Mouse (Mus musculus): ENCODE results near the gene Cenpi.
A peak's percentile ranks its signal among the peaks of the same experiment; 100 is the strongest.

The Cenpi gene

DNA sequence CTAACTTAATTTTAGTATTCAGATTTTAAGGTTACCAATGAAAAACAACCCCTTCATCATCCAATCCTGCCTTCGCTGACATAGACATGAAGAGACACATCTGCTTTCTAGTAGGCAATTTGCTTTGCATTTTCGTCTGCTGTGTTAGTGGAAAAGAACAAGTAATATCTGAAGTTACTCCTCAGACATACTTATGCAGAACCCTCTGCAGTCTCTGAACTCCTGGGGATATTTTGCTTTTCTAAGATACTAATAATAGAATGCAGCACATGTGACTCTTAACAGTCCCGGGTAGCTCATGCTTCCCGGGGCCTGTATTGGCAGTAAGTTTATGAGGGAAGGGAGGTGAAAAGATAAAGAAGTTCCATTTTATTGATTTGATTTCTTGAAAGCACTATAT, 54.3 kb downstream of the Cenpi start:
- no peak for DNase-seq (ENCODE audit: low read depth, low spot score)

DNA sequence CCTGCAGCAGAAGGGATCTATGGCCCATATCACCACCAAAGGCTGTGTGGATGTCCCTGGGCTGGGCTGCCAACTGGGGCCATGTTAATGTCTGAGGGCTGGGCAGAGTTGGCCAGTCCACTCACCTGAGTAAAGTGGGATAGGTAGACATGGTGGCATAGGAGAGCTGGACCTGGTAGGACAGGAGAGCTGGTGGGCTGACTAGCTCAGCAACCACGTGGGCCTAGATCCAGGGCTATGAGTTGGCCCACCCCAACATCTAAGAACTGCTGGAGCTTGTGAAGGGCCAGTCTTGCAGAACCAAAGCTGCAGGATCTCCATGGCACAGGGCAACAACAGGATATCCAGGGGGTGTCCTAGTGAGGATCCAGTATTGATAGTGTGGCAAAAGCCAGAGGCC, 57.5 kb downstream of the Cenpi start:
- no peak for DNase-seq (ENCODE audit: low read depth, low spot score)

DNA sequence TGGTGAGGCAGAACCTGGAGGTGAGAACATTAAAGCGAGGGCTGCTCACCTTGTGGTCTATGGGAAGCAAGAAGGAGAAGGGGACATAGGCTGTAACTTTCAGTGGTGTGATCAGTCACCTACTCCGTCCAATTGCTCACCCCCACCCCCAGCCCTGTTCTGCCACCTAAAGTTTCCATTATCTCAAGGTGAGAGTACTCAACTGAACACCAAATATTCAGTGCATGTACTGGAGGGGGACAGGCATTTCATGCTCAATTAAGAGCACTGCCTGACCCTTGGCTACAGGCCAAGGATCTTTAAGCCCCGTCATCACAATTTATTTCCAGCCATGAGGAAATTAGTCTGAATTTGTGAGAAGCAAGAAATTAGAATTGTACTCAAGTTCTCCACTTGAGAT, 58.7 kb downstream of the Cenpi start:
- DNase-seq (ENCODE audit: low read depth, low spot score), result no peak

DNA sequence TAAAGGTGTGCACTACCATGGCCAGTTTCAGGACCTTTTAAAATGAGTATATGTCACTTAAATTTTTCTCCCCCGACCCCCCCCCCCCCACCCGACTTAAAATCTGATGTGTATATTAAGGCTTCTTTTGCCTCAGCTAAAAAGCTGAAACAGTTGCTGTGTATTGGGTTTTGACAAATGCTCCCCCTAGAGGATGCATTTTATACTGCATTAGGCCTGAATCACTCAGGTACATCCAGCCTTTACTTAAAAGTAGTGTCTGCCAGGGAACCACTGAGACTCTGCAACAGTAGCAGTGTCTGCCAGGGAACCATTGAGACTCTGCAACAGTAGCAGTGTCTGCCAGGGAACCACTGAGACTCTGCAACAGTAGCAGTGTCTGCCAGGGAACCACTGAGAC, 63.4 kb downstream of the Cenpi start:
- peak; percentile 20 for DNase-seq (ENCODE audit: low read depth, low spot score)

DNA sequence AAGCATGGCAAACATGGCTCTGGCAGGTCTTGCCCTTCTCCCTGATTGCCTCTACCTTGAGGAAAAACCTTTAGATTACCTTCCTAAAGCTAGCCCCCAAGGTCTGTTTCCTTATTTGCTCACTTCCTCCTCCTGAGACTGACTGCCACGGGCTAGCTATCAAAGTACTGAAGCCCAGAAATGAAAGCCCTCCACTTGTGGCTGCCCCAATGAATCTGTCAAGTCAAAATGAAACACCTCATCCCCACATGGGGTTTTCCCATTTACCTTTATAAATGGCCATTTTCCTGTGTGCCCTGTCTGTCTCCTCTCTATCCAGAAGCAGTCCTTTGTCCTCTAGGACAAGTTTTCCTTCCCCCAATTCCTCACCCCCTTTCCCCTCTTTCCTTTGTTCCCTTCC, 66.3 kb downstream of the Cenpi start:
- DNase-seq (ENCODE audit: low read depth, low spot score), result no peak

DNA sequence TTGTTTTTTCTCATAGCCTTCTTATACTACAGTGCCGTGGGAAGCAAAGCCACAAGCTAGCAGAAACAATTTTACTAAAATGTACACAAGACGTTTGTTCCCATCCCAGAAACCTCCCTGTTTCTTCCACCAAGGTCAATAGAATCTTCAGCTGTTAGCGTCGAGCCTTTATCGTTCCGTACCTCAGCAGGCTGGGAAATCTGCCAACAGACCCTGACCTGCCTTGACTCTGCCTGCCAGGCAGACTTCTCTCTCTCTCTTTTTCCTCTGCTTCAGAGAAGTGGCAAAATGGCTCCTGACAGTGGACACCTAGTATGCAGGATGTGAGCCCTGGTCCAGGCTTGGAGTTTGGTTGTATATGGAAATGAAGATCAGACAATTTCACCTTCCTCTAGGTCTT, 77.0 kb downstream of the Cenpi start:
- DNase-seq (ENCODE audit: low read depth, low spot score), result no peak

DNA sequence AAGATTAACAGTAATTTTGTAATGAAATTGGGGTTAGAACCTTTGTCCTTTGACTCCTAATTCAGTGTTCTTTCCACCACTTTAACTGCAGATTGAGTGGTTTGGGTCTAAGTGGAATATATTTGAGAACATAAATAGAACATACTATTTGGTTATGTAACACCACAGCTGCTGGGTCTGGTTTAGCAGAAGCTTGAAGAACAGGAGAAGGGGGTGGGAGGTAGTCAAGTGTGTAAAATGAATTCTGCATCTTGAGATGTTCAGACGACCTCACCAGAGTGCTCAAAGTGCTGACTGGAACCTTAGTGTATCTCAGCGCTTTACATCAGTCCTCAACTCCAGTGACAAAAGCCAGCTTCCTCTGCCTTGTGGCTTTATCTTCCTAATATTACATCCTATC, 91.1 kb downstream of the Cenpi start:
- DNase-seq (ENCODE audit: low read depth, low spot score), result no peak

DNA sequence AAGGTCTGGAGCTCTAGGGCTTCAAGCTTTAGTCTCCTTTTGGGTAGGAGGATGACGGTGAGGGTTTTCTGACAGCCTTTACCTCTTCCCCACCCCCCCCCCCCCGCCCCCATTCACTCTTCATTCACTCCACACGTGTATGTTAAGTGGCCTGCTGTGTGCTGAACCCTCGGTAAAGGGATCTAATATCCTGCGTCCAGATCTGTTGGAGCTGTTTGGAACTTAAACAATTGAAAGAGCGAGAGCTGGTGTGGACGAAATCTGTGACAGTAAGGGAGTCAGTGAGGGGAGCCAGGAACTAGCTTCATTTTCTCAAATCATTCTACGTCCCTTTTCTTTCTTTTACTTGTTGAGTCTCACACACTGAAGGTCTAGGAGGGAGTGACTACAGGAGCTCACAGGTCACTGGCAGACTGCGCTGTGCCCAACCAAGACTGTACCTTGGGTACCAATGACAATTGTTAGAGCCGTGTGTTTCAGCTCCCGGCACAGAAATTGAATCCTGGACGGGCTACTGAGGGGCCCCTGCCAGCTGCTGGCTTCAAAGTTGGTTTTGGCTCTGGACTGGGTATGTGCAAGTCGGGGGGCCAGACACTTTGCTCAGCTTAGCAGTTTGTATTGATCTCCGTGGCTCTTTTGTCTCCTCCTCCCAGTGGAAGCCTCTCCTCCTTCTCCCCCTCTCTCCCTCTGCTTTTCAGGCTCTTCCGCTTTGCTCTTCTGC, 96.1 kb downstream of the Cenpi start, which contains the start of gene Drp2:
TSS of gene Drp2 (plus strand) at position 689 of the 721 bp plus-strand sequence.
- DNase-seq (ENCODE audit: low read depth, low spot score), result no peak

DNA sequence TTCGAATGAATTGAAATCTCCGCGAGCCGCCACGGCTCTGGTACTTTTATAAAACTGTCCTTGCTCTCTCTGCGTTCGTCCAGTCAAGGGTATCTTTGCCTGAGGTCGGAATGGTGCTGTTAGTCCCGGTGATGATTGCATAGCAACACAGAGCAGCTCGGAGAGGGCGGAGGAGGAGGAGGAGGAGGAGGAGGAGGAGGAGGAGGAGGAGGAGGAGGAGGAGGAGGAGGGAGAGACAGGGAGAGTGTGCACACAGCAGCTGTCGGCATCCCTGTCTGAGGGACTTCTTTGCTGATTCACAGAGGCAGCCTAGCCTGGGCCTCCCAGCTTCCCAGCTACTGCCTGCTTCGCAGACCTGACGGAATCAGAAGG, 96.7 kb downstream of the Cenpi start:
- DNase-seq (ENCODE audit: low read depth, low spot score), result no peak

DNA sequence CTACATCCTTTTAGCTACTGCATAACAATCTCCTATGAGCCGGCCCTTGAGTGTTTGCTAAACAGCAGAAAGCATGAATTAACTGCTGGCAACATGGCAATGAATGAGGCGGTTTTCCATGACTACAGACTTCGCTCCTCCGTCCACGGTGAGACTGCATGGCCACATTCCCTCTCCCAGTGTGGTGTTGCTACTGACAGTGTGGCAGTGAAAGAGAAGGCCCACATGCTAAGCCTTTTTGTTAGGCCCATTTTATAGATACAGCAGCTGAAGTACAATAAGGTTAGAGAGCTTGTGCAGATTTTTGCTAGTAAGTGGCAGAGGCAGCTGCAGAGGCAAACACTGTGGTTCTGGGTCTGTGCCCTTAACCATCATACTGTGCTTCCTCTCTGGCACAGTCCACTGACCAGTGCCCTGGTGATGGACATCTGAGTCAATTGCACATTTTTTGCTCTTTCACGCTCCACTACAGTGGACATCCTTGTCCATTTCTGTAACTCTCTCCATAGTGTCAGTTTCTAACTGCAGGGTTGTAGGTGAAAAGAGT, 101.5 kb downstream of the Cenpi start:
- no peak for DNase-seq (ENCODE audit: low read depth, low spot score)

DNA sequence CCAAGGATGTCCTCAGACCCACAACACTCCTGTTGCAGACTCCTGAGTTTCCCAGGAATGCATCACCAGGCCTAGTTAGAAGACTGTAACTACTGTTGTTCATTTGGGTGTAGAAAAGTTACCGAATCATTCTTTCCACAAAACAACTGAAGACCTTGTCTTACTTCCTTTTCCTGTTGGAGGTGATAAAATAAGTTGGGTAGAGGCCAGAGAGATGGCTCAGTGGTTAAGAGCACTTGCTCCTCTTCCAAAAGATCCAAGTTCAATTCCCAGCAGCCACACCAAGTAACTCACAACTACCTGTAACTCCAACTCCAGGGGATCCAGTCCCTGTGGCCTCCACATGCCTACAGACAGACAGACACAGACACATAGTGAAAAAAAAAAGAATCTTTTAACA, 104.2 kb downstream of the Cenpi start:
- no peak for DNase-seq (ENCODE audit: low read depth, low spot score)

Measured in ES-CJ7 (cell line).